23 mouse cellular contexts compared by ENCODE assay signal in the genomic region with DNA sequence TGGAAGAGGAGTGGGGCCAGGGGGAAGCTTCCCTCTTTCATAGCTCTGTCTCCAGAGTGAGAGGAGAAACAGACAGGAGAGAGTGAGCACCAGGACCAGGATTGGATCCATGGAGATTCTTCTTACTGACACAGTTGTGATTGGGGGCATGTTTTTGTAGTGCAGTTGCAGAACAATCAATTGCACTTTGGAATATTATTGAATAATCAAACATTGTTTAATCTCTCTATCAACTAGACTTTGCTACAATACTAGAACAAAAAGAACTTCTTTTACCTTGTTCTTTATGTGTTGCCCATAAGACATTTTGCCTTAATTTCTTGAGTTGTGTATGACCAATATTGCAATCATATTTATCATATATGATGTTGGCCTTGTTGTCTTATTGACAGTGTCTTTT. TPM values are rescaled to one million over a fixed set of nuclear protein-coding genes. Genes with fewer than 3 reads are reported as not detected.
DNase-seq lines count a peak whose midpoint lies in the region; ATAC-seq and TF ChIP-seq lines count a peak whose summit lies in the region.
"Had no signal": no experiment of that assay in that cellular context is flagged by ENCODE, and none has a peak within 500 bp of the region (broad histone marks: within the 10 kb centered on the region; RNA-seq: fewer than 3 reads in every experiment).

A gene (minus strand): TSS at position 127 of the 400 bp plus-strand sequence.

- no peak for TF ChIP-seq CTCF in liver, adult 2 months (IDR thresholded peaks at IDR 0.05; ENCODE audit: low read depth, low read length)
- TF ChIP-seq CTCF in liver, postnatal 0 days (IDR thresholded peaks at IDR 0.05; ENCODE audit: low read depth), result no peak

- no peaks in the 10 kb centered on the region for H3K9me3 ChIP-seq in liver, postnatal 0 days (ENCODE audit: low read length)
- H3K9me3 ChIP-seq: G1E had no signal

- no peak for ATAC-seq in liver, postnatal 0 days
- ATAC-seq: activated CD4-positive, CD25-positive, alpha-beta regulatory T cell, adult 4 months; CD4-positive, CD25-positive, alpha-beta regulatory T cell, adult 4 months; Patski had no signal

- no peak for TF ChIP-seq POLR2A in liver, adult 2 months (IDR thresholded peaks at IDR 0.05; ENCODE audit: extremely low read depth, insufficient read depth, low read length)

- no peaks in the 10 kb centered on the region for H3K27me3 ChIP-seq in liver, adult 2 months (ENCODE audit: control insufficient read depth, insufficient read depth, low read length)
- H3K27me3 ChIP-seq in liver, postnatal 0 days (ENCODE audit: insufficient read depth, low read length), result no peaks in the 10 kb centered on the region
- H3K27me3 ChIP-seq: CH12.LX had no signal

- no peak within 1 kb of the TSS for H3K4me2 ChIP-seq in liver, postnatal 0 days (ENCODE audit: low read depth, low read length)

- TF ChIP-seq EP300 in liver, postnatal 0 days (IDR thresholded peaks at IDR 0.05; ENCODE audit: low read depth), result no peak

- H3K4me3 ChIP-seq in liver, adult 2 months (ENCODE audit: insufficient read depth, low read depth, low read length), result peak within 1 kb of the TSS; percentile 68
- H3K4me3 ChIP-seq in liver, postnatal 0 days (ENCODE audit: low read depth, low read length), result no peak within 1 kb of the TSS

- H3K36me3 ChIP-seq in liver, adult 2 months (ENCODE audit: control insufficient read depth, insufficient read depth, low read length), result peaks cover 6% of the 10 kb centered on the region
- no peaks in the 10 kb centered on the region for H3K36me3 ChIP-seq in liver, postnatal 0 days (replicated peaks; ENCODE audit: insufficient read depth, low read length)
- H3K36me3 ChIP-seq: G1E had no signal

- no peaks in the 10 kb centered on the region for H3K79me2 ChIP-seq in liver, adult 2 months (ENCODE audit: control insufficient read depth, insufficient read depth, low read length)

- peak; percentile 91 for DNase-seq in liver, adult 2 months (ENCODE audit: extremely low read depth, low read depth, low spot score)
- DNase-seq in liver, postnatal 0 days, result no peak
- DNase-seq: adrenal gland, adult 2 months; adrenal gland, adult 8-10 months; adrenal gland, postnatal 10 days; adrenal gland, postnatal 14 days; adrenal gland, postnatal 25 days; adrenal gland, postnatal 36 days; B cell, adult 2 months; cerebellum, adult 11 months; cerebellum, adult 11-12 months; cerebellum, adult 18-20 months; cerebellum, adult 2 months had no signal

- H3K4me1 ChIP-seq in liver, adult 2 months (ENCODE audit: control insufficient read depth, insufficient read depth, low read length), result peaks cover 2% of the 10 kb centered on the region; the same call in 1 of the 2 replicates
- H3K4me1 ChIP-seq in liver, postnatal 0 days (ENCODE audit: insufficient read depth), result no peaks in the 10 kb centered on the region

- 0 out of 2 replicates have a peak within 1 kb of the TSS, but pooled peaks have one; percentile 7 for H3K27ac ChIP-seq in liver, adult 2 months (replicated peaks; ENCODE audit: insufficient read depth, low read depth, low read length)
- no peak within 1 kb of the TSS for H3K27ac ChIP-seq in liver, postnatal 0 days (ENCODE audit: low read depth)

- H3K9ac ChIP-seq in liver, adult 2 months (ENCODE audit: low read depth, low read length), result peak within 1 kb of the TSS; percentile 61; the same call in 1 of the 2 replicates
- H3K9ac ChIP-seq in liver, postnatal 0 days (replicated peaks), result no peak within 1 kb of the TSS

RNA-seq across cellular contexts. Expression of the gene that starts here (rescaled TPM):
- total RNA-seq in liver, adult 2 months (2014; rRNA removed), result 572 and 995 TPM in 2 replicates
- 179 and 234 TPM in 2 replicates for polyA plus RNA-seq in liver, adult 2 months (2012; rRNA removed)
- polyA plus RNA-seq in liver, postnatal 0 days (2015; fragmentation: Nextera tagmentation; extraction: Ambion mirVana), result 6.3 and 6.5 TPM in 2 replicates
- total RNA-seq: adrenal gland, adult 18-20 months; adrenal gland, adult 8-10 months; adrenal gland, postnatal 25 days; adrenal gland, postnatal 36 days; CH12.LX; ES-E14; G1E; MEL had no signal
- polyA plus RNA-seq: activated CD4-positive, CD25-positive, alpha-beta regulatory T cell, adult 4 months; adrenal gland, adult 2 months; brain, embryonic 14.5 days; C2C12; CD4-positive, CD25-positive, alpha-beta regulatory T cell, adult 4 months; cerebellum, adult 2 months; G1E; Patski had no signal

Comparison
In these comparisons a context has a peak if more than half of its experiments do, and no peak if none do; other contexts are left out.
1. RNA of the gene that starts here (polyA plus RNA-seq): 179 to 234 TPM in liver, adult 2 months; 6.3 to 6.5 TPM in liver, postnatal 0 days; every median in the first group is over 10 times any median in the second.